Comparison of ENCODE assay signal across 27 mouse cellular contexts in the genomic region with DNA sequence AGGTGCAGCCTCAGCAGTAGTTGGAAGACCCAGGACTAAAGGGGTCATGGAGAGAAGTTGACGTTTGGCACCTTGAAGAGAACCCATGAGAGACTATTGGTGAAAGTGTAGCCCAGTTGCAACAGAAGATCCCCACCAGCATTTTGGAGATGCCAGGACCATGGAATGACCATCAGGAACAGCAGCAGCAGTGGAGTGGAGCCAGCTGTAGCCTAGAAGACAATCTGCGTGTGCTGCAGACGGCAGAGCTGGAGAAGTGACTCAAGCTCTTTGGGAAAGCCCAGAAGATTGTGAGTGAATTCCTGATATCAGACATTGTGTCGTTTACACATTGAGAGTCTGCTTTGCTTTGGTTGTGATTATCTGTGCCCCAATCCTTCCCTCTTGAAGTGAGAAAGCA.
"Had no signal": no experiment of that assay in that cellular context is flagged by ENCODE, and none has a peak within 500 bp of the region (broad histone marks: within the 10 kb centered on the region; RNA-seq: fewer than 3 reads in every experiment).

No protein-coding gene starts in this region.

- H3K4me1 ChIP-seq: heart, embryonic 10.5 days; hindbrain, embryonic 10.5 days; hindbrain, embryonic 12.5 days; intestine, embryonic 15.5 days had no signal

- H3K36me3 ChIP-seq: heart, embryonic 10.5 days; heart, embryonic 12.5 days; hindbrain, embryonic 10.5 days; hindbrain, embryonic 12.5 days; intestine, embryonic 15.5 days; kidney, embryonic 15.5 days; limb, embryonic 10.5 days; limb, embryonic 12.5 days had no signal

- H3K27me3 ChIP-seq: heart, embryonic 12.5 days; hindbrain, embryonic 12.5 days; intestine, embryonic 15.5 days; kidney, embryonic 15.5 days; limb, embryonic 12.5 days had no signal

- H3K27ac ChIP-seq: gastrocnemius, adult 2 months; heart, adult 2 months; heart, embryonic 10.5 days; hindbrain, embryonic 10.5 days; hindbrain, embryonic 12.5 days; hindbrain, embryonic 14.5 days; intestine, embryonic 15.5 days; kidney, embryonic 15.5 days; layer of hippocampus, adult 2 months; left cerebral cortex, adult 2 months; limb, embryonic 10.5 days; limb, embryonic 12.5 days had no signal

- ATAC-seq: hindbrain, embryonic 16.5 days; inflammation-experienced regulatory T-cells, adult 6 months; intestine, embryonic 15.5 days; intestine, postnatal 0 days had no signal

- H3K4me3 ChIP-seq: gastrocnemius, adult 2 months; heart, adult 2 months; heart, embryonic 10.5 days; heart, embryonic 12.5 days; hindbrain, embryonic 10.5 days; hindbrain, embryonic 12.5 days; intestine, embryonic 15.5 days; kidney, embryonic 15.5 days; layer of hippocampus, adult 2 months; left cerebral cortex, adult 2 months; limb, embryonic 10.5 days; limb, embryonic 12.5 days had no signal

- H3K4me2 ChIP-seq: heart, embryonic 12.5 days; hindbrain, embryonic 12.5 days; hindbrain, embryonic 14.5 days; intestine, embryonic 15.5 days; kidney, embryonic 15.5 days; limb, embryonic 12.5 days; liver, embryonic 11.5 days had no signal

- DNase-seq: gastrocnemius, adult 2 months; gastrocnemius, postnatal 10 days; gastrocnemius, postnatal 25 days; heart, adult 2 months; heart, postnatal 10 days; heart, postnatal 4 days; kidney, adult 2 months; kidney, adult 9 months; kidney, postnatal 10 days; kidney, postnatal 25 days; kidney, postnatal 4 days; liver had no signal

- H3K9ac ChIP-seq: heart, embryonic 12.5 days; hindbrain, embryonic 12.5 days; hindbrain, embryonic 14.5 days; intestine, embryonic 15.5 days; kidney, embryonic 15.5 days; limb, embryonic 12.5 days had no signal

- H3K9me3 ChIP-seq: heart, embryonic 10.5 days; heart, embryonic 12.5 days; hindbrain, embryonic 10.5 days; hindbrain, embryonic 12.5 days; intestine, embryonic 15.5 days; kidney, embryonic 15.5 days; limb, embryonic 10.5 days; limb, embryonic 12.5 days had no signal
